Mouse (Mus musculus): ENCODE measurements at regions not wholly inside any gene's neighbourhood (a gene's known extent, or its start where the extent isn't known, plus 50 kb on each side); places are given as distances from the start of the nearest gene placed in this dataset.

DNA sequence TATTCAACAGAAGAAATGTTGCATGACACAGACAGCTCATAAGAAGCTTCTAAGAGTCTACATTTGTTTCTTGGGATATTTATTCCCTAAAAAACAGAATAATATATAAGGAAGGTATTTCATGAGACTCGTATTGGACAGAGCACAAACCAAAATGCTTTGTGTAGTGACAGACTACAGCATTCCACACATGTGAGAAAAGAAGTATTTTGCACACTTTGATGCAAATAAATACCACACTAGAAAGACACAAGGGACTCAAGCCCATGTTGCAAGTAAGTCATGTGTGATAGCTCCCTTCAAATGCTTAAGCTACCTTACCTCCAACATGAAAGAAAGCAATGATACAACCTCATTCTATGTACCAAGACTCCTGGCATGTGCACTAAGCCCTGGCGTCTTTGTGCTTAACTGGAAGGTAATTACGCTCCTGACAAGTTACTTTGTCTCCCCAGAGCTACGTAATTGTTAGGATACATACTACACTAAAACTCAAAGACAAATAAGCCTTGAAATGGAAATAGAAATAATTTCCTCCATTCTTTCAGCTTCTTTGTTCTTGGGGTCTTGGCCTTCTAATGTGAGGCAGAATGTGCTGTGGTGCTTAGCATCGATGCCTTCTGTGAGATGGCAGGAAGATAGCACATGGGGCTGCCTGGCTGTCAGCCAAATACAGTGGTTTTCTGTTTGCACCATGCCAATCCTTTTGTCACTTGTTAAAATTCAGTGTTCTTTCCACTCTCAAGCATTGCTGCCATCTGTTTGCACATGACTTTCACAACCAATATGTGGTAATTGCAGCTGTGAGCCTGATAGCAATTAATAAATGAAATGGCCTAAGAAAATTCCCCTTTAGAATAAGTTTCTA lies 1214.4 kb upstream of the Igfbp7 start:
- no peak for DNase-seq (ENCODE audit: low spot score in 2 of 2)
- intact Hi-C loops (cut with DNase I), result no loop called here

DNA sequence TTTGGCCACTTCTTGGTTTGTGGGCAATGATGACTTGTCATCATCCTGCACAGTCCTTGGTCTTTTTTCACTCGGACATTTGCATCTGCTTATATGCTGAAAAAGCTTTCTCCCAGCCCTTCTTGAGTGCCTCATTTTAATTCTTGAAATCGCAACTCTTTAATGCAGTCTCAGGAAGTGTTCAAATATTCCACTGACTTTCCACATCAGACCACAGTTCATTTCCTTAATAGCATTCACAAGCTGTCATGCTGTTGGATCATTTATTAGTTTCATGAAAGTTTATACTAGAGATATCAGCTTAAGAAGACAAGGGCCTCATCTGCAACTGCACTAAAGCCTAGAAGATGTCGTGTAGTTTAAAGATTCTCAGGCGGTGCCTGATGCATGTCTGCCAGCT lies 1200.5 kb upstream of the Igfbp7 start:
- intact Hi-C loops (cut with DNase I), result no loop called here
- no peak for DNase-seq (ENCODE audit: low spot score in 2 of 2)

DNA sequence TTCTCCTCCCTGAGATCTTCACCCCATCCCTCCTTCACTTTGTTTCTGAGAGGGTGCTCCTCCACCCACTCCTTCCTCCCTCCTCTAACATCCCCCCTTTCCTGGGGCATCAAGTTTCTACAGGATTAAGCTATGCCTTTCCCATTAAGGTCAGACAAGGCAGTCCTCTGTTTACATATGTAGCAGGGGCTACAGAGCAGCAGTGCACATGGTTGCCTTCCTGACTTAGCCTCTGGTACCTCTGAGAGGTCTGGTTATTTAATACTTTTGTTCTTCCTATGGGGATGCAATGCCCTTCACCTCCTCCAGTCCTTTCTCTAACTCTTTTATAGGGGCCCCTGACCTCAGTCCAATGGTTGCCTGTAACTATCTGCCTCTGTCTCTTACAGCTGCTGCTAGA lies 1194.8 kb upstream of the Igfbp7 start:
- DNase-seq (ENCODE audit: low spot score in 2 of 2), result no peak
- intact Hi-C loops (cut with DNase I), result no loop called here

DNA sequence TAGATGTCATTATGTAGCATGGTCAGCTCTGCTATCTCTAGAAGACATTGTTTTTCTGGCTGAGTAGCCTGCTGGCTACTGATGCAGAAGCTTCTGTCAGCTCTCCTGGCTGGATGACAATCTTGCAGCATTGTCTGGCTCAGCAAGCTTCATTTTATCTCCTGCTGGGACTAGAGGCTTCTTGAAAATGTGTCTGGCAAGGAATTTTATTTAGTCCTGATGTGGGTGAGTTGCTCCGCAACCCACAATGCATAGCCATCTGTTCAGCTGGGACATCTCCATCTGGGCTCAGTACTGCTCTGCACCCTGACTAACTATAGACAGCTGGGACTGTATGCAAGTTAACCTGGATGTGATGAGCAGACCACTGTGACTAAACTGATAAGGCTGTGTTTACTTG lies 1177.0 kb upstream of the Igfbp7 start:
- intact Hi-C loops (cut with DNase I), result no loop called here
- DNase-seq (ENCODE audit: low spot score in 2 of 2), result peak; percentile 80 to 85

DNA sequence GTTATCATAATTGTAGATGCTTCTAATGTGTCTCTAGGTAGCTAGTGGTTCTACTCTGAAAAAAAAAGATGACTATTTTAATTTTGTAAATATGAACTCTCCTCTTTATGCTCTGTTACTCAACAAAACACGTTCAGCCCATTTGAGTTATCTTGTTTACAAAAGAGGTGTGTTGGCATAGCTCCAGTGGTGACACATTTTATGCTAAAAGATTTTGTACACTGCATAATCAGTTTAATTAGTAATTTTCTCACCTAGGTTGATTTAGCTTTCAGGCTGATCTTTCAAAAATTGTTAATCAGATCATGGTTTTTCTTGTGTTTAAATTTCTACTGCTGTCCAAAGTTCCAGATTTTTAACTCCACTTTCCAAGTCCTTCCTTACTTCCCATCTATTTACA lies 1149.1 kb upstream of the Igfbp7 start:
- intact Hi-C loops (cut with DNase I), result no loop called here
- no peak for DNase-seq (ENCODE audit: low spot score in 2 of 2)

DNA sequence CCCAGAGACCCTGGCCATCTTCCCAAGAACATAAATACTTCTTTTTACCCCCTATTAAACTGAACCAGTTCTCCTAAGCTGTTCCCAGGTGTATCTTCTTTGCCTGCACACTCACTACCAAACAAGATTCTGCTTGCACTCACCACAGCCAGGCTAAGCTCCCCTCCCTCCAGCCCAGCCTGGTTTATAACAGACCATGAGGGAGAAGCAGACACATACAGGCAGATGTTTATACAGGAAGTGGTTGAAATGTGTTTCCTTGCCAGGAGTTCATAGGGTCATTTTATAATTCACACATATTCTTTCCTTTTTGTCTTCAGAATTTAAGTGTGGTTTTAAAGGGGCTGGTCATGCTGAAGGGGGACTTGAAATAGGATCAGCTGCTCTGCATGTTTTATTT lies 1127.5 kb upstream of the Igfbp7 start:
- DNase-seq (ENCODE audit: low spot score in 2 of 2), result no peak
- intact Hi-C loops (cut with DNase I), result no loop called here
